In genomic region chr5:139380385-139381248, GRCm38 (mm10) we compare ENCODE assay signal across 8 mouse cellular contexts. TPM values are rescaled to one million over a fixed set of nuclear protein-coding genes. Genes with fewer than 3 reads are reported as not detected.
DNase-seq lines count a peak whose midpoint lies in the region; ATAC-seq lines count a peak whose summit lies in the region.

No protein-coding gene starts in this region.

- peak overlapping the region; percentile 90 for H3K4me2 ChIP-seq in forebrain, embryonic 11.5 days (ENCODE audit: low read depth, low read length, severe bottlenecking)
- H3K4me2 ChIP-seq in heart, embryonic 16.5 days (ENCODE audit: low read depth, low read length), result peak overlapping the region; percentile 70
- peak overlapping the region; percentile 94 for H3K4me2 ChIP-seq in liver, embryonic 15.5 days
- H3K4me2 ChIP-seq in neural tube, embryonic 11.5 days (ENCODE audit: low read depth), result peak overlapping the region; percentile 86
- H3K4me2 ChIP-seq in stomach, embryonic 16.5 days (ENCODE audit: low read depth, low read length), result peak overlapping the region; percentile 80

- 2% methylated on average over 66 of the region's 73 CpGs for WGBS in forebrain, embryonic 11.5 days
- 1% methylated on average over 72 of the region's 73 CpGs for WGBS in heart, embryonic 16.5 days
- WGBS in liver, embryonic 15.5 days (ENCODE audit: insufficient replicate concordance), result under 1% methylated on average over 73 of the region's 73 CpGs
- WGBS in neural tube, embryonic 11.5 days, result 2% methylated on average over 73 of the region's 73 CpGs
- 2% methylated on average over 73 of the region's 73 CpGs for WGBS in stomach, embryonic 16.5 days

- peak overlapping the region; percentile 58 for H3K4me3 ChIP-seq in forebrain, embryonic 11.5 days (ENCODE audit: low read depth, low read length)
- H3K4me3 ChIP-seq in heart, embryonic 16.5 days (ENCODE audit: low read length), result peak overlapping the region; percentile 71
- H3K4me3 ChIP-seq in liver, embryonic 15.5 days (replicated peaks), result peak overlapping the region; percentile 91
- H3K4me3 ChIP-seq in neural tube, embryonic 11.5 days (ENCODE audit: low read depth, low read length), result peak overlapping the region; percentile 62
- peak overlapping the region; percentile 68 for H3K4me3 ChIP-seq in stomach, embryonic 16.5 days (replicated peaks; ENCODE audit: low read length)

- peaks cover 2% of the 10 kb centered on the region; the same call in 1 of the 2 replicates for H3K4me1 ChIP-seq in forebrain, embryonic 11.5 days (replicated peaks; ENCODE audit: control insufficient read depth, insufficient read depth, low read length)
- peaks cover 75% of the 10 kb centered on the region for H3K4me1 ChIP-seq in heart, embryonic 16.5 days (ENCODE audit: control insufficient read depth, insufficient read depth, low read length)
- peaks cover 92% of the 10 kb centered on the region for H3K4me1 ChIP-seq in liver, embryonic 15.5 days (replicated peaks)
- no peaks in the 10 kb centered on the region for H3K4me1 ChIP-seq in neural tube, embryonic 11.5 days (ENCODE audit: control insufficient read depth, insufficient read depth, low read length)
- peaks cover 45% of the 10 kb centered on the region for H3K4me1 ChIP-seq in stomach, embryonic 16.5 days (ENCODE audit: control insufficient read depth, insufficient read depth, low read length)

- 0 out of 2 replicates have a peak overlapping the region, but pooled peaks have one; percentile 15 for H3K27ac ChIP-seq in forebrain, embryonic 11.5 days (ENCODE audit: low read depth, low read length)
- H3K27ac ChIP-seq in heart, embryonic 16.5 days (ENCODE audit: low read length), result peak overlapping the region; percentile 96
- peak overlapping the region; percentile 100 for H3K27ac ChIP-seq in liver, embryonic 15.5 days (replicated peaks)
- H3K27ac ChIP-seq in neural tube, embryonic 11.5 days (ENCODE audit: low read depth, low read length), result no peak overlapping the region
- H3K27ac ChIP-seq in stomach, embryonic 16.5 days (ENCODE audit: low read length), result peak overlapping the region; percentile 75

- ATAC-seq in forebrain, embryonic 11.5 days (replicated peaks; ENCODE audit: low FRiP score), result peak; percentile 83
- ATAC-seq in heart, embryonic 16.5 days (replicated peaks; ENCODE audit: extremely low read depth, insufficient read depth, low FRiP score), result peak; percentile 76
- peak; percentile 71 for ATAC-seq in liver, embryonic 15.5 days (ENCODE audit: insufficient read depth)
- ATAC-seq in neural tube, embryonic 11.5 days (ENCODE audit: insufficient read depth, low FRiP score, low TSS enrichment), result peak; percentile 90
- ATAC-seq in stomach, embryonic 16.5 days (ENCODE audit: insufficient read depth, low FRiP score), result peak; percentile 91

- no peaks in the 10 kb centered on the region for H3K27me3 ChIP-seq in forebrain, embryonic 11.5 days (ENCODE audit: control insufficient read depth, insufficient read depth, low read length)
- no peaks in the 10 kb centered on the region for H3K27me3 ChIP-seq in heart, embryonic 16.5 days (ENCODE audit: control insufficient read depth, insufficient read depth, low read length)
- no peaks in the 10 kb centered on the region for H3K27me3 ChIP-seq in liver, embryonic 15.5 days
- no peaks in the 10 kb centered on the region for H3K27me3 ChIP-seq in neural tube, embryonic 11.5 days (ENCODE audit: control insufficient read depth, insufficient read depth, low read length)
- no peaks in the 10 kb centered on the region for H3K27me3 ChIP-seq in stomach, embryonic 16.5 days (ENCODE audit: control insufficient read depth, insufficient read depth, low read length)

- H3K9ac ChIP-seq in forebrain, embryonic 11.5 days (ENCODE audit: low read length), result peak overlapping the region; percentile 60
- peak overlapping the region; percentile 82 for H3K9ac ChIP-seq in heart, embryonic 16.5 days (ENCODE audit: low read length)
- peak overlapping the region; percentile 90 for H3K9ac ChIP-seq in liver, embryonic 15.5 days
- peak overlapping the region; percentile 67 for H3K9ac ChIP-seq in neural tube, embryonic 11.5 days (ENCODE audit: low read length)
- H3K9ac ChIP-seq in stomach, embryonic 16.5 days (ENCODE audit: low read length), result peak overlapping the region; percentile 79

- DNase-seq in CD4-positive helper T cell, adult 2 months (ENCODE audit: low read depth, low spot score), result peak; percentile 87
- DNase-seq in c-Kit-positive CD71-positive TER-119-negative erythroid progenitor cells, embryonic 14.5 days (ENCODE audit: low read depth), result peak; percentile 96
- DNase-seq in forebrain, embryonic 11.5 days (ENCODE audit: low spot score), result peak; percentile 90
- peak; percentile 99 to 100 for DNase-seq in kidney, postnatal 36 days
- DNase-seq in neural tube, embryonic 11.5 days (ENCODE audit: low spot score), result peak; percentile 88

- H3K9me3 ChIP-seq in forebrain, embryonic 11.5 days (ENCODE audit: control insufficient read depth, low read length), result no peaks in the 10 kb centered on the region
- no peaks in the 10 kb centered on the region for H3K9me3 ChIP-seq in heart, embryonic 16.5 days (replicated peaks; ENCODE audit: control insufficient read depth, low read length)
- H3K9me3 ChIP-seq in liver, embryonic 15.5 days (replicated peaks), result no peaks in the 10 kb centered on the region
- H3K9me3 ChIP-seq in neural tube, embryonic 11.5 days (ENCODE audit: control insufficient read depth, low read length), result no peaks in the 10 kb centered on the region
- no peaks in the 10 kb centered on the region for H3K9me3 ChIP-seq in stomach, embryonic 16.5 days (replicated peaks; ENCODE audit: control insufficient read depth, low read length)

- H3K36me3 ChIP-seq in forebrain, embryonic 11.5 days (ENCODE audit: control insufficient read depth, insufficient read depth, low read length), result no peaks in the 10 kb centered on the region
- no peaks in the 10 kb centered on the region for H3K36me3 ChIP-seq in heart, embryonic 16.5 days (ENCODE audit: control insufficient read depth, insufficient read depth)
- H3K36me3 ChIP-seq in liver, embryonic 15.5 days (replicated peaks), result peaks cover 17% of the 10 kb centered on the region
- H3K36me3 ChIP-seq in neural tube, embryonic 11.5 days (ENCODE audit: control insufficient read depth, insufficient read depth, low read length), result no peaks in the 10 kb centered on the region
- H3K36me3 ChIP-seq in stomach, embryonic 16.5 days (ENCODE audit: control insufficient read depth, insufficient read depth, low read length), result no peaks in the 10 kb centered on the region

RNA-seq across cellular contexts. Expression of gene Gpr146, which starts 3.1 kb away (rescaled TPM):
- polyA plus RNA-seq in forebrain, embryonic 11.5 days (2014; fragmentation: Nextera tagmentation; extraction: Ambion mirVana), result 1.8 and 1.9 TPM in 2 replicates
- 17.1 and 17.2 TPM in 2 replicates for polyA plus RNA-seq in heart, embryonic 16.5 days (2015; fragmentation: Nextera tagmentation; extraction: Ambion mirVana)
- 25.0 and 26.4 TPM in 2 replicates for polyA plus RNA-seq in liver, embryonic 15.5 days (2015; fragmentation: Nextera tagmentation; extraction: Ambion mirVana)
- polyA plus RNA-seq in neural tube, embryonic 11.5 days (2014; fragmentation: Nextera tagmentation; extraction: Ambion mirVana), result 2.4 TPM in 2 replicates
- polyA plus RNA-seq in stomach, embryonic 16.5 days (2015; fragmentation: Nextera tagmentation; extraction: Ambion mirVana), result 3.1 and 4.2 TPM in 2 replicates

RNA-seq across cellular contexts. Expression of gene C130050O18Rik, which starts 24.5 kb away (rescaled TPM):
- polyA plus RNA-seq in forebrain, embryonic 11.5 days (2014; fragmentation: Nextera tagmentation; extraction: Ambion mirVana), result 0.17 and 0.23 TPM in 2 replicates
- 0.43 and 0.66 TPM in 2 replicates for polyA plus RNA-seq in heart, embryonic 16.5 days (2015; fragmentation: Nextera tagmentation; extraction: Ambion mirVana)
- polyA plus RNA-seq in liver, embryonic 15.5 days (2015; fragmentation: Nextera tagmentation; extraction: Ambion mirVana), result 1.9 and 2.4 TPM in 2 replicates
- 0.18 and 0.36 TPM in 2 replicates for polyA plus RNA-seq in neural tube, embryonic 11.5 days (2014; fragmentation: Nextera tagmentation; extraction: Ambion mirVana)
- polyA plus RNA-seq in stomach, embryonic 16.5 days (2015; fragmentation: Nextera tagmentation; extraction: Ambion mirVana), result 0.80 and 1.2 TPM in 2 replicates

RNA-seq across cellular contexts. Expression of gene Cyp2w1, which starts 28.2 kb away (rescaled TPM):
- not detected in 2 replicates for polyA plus RNA-seq in forebrain, embryonic 11.5 days (2014; fragmentation: Nextera tagmentation; extraction: Ambion mirVana)
- polyA plus RNA-seq in heart, embryonic 16.5 days (2015; fragmentation: Nextera tagmentation; extraction: Ambion mirVana), result not detected in 2 replicates
- not detected in 2 replicates for polyA plus RNA-seq in liver, embryonic 15.5 days (2015; fragmentation: Nextera tagmentation; extraction: Ambion mirVana)
- polyA plus RNA-seq in neural tube, embryonic 11.5 days (2014; fragmentation: Nextera tagmentation; extraction: Ambion mirVana), result not detected in 2 replicates
- 11.4 and 11.5 TPM in 2 replicates for polyA plus RNA-seq in stomach, embryonic 16.5 days (2015; fragmentation: Nextera tagmentation; extraction: Ambion mirVana)

RNA-seq across cellular contexts. Expression of gene Cox19, which starts 29.4 kb away (rescaled TPM):
- 103 and 130 TPM in 2 replicates for polyA plus RNA-seq in forebrain, embryonic 11.5 days (2014; fragmentation: Nextera tagmentation; extraction: Ambion mirVana)
- polyA plus RNA-seq in heart, embryonic 16.5 days (2015; fragmentation: Nextera tagmentation; extraction: Ambion mirVana), result 75.7 and 75.8 TPM in 2 replicates
- 44.3 and 49.3 TPM in 2 replicates for polyA plus RNA-seq in liver, embryonic 15.5 days (2015; fragmentation: Nextera tagmentation; extraction: Ambion mirVana)
- 141 and 142 TPM in 2 replicates for polyA plus RNA-seq in neural tube, embryonic 11.5 days (2014; fragmentation: Nextera tagmentation; extraction: Ambion mirVana)
- polyA plus RNA-seq in stomach, embryonic 16.5 days (2015; fragmentation: Nextera tagmentation; extraction: Ambion mirVana), result 107 and 114 TPM in 2 replicates

RNA-seq across cellular contexts. Expression of gene Gper1, which starts 42.3 kb away (rescaled TPM):
- 1.7 and 1.9 TPM in 2 replicates for polyA plus RNA-seq in forebrain, embryonic 11.5 days (2014; fragmentation: Nextera tagmentation; extraction: Ambion mirVana)
- polyA plus RNA-seq in heart, embryonic 16.5 days (2015; fragmentation: Nextera tagmentation; extraction: Ambion mirVana), result 3.0 and 4.0 TPM in 2 replicates
- 0.10 and 0.14 TPM in 2 replicates for polyA plus RNA-seq in liver, embryonic 15.5 days (2015; fragmentation: Nextera tagmentation; extraction: Ambion mirVana)
- polyA plus RNA-seq in neural tube, embryonic 11.5 days (2014; fragmentation: Nextera tagmentation; extraction: Ambion mirVana), result 2.9 and 4.4 TPM in 2 replicates
- polyA plus RNA-seq in stomach, embryonic 16.5 days (2015; fragmentation: Nextera tagmentation; extraction: Ambion mirVana), result 2.9 and 3.6 TPM in 2 replicates
